Mouse (Mus musculus): ENCODE measurements around the gene Syt16. TPM values are rescaled to one million over a fixed set of nuclear protein-coding genes. Genes with fewer than 3 reads are reported as not detected.
A peak's percentile ranks its signal among the peaks of the same experiment; 100 is the strongest.

Gene Syt16
- polyA plus RNA-seq, 2 experiments: 0.04 TPM; not detected in 1

DNA sequence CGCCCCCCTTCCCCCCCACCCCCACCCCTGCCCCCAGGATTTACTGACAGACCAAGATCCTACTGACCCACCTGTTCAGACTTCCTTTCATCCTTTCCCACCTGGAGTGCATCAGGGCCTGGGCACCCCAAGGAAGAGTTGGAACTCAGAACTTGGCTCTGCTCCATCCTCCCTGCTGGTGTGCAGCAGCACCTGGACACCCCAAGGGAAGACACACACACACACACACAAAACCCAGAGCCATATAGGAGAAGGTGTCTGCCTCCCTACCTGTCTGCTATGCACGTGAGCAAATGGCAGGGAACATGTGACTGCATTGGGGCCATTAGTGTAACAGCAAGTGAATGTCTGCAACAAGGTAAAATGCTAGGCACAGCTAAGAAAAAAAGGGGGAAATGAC is 317.8 kb downstream of the Syt16 start:
- Histone ChIP-seq H3K27me3 (ENCODE audit: control insufficient read depth, insufficient read depth, low read length) (no peaks in the 10 kb centered on the region), H3K4me3 (ENCODE audit: insufficient read depth in 1 of 2, low read depth in 2 of 2, low read length in 2 of 2) (no peak overlapping the region), H3K27ac (no peak overlapping the region), H3K9me3 (ENCODE audit: control insufficient read depth, low read length) (no peaks in the 10 kb centered on the region), H3K4me2 (ENCODE audit: low read depth) (no peak overlapping the region), H3K36me3 (replicated peaks; ENCODE audit: control insufficient read depth, insufficient read depth, low read depth) (no peaks in the 10 kb centered on the region), H3K4me1 (replicated peaks; ENCODE audit: control insufficient read depth in 2 of 2, insufficient read depth in 2 of 2, low read length in 1 of 2) (no peaks in the 10 kb centered on the region), H3K9ac (replicated peaks) (no peak overlapping the region)
- no peak for TF ChIP-seq EP300 (IDR thresholded peaks at IDR 0.05; ENCODE audit: low read depth)
- no peak for TF ChIP-seq CTCF (IDR thresholded peaks at IDR 0.05; ENCODE audit: low read depth)
- DNase-seq (ENCODE audit: low read depth in 3 of 3, low spot score in 3 of 3): no peak
- no peak for ATAC-seq (ENCODE audit: insufficient read depth)
- WGBS (ENCODE audit: insufficient replicate concordance): 38% methylated on average over 2 of the region's 2 CpGs

DNA sequence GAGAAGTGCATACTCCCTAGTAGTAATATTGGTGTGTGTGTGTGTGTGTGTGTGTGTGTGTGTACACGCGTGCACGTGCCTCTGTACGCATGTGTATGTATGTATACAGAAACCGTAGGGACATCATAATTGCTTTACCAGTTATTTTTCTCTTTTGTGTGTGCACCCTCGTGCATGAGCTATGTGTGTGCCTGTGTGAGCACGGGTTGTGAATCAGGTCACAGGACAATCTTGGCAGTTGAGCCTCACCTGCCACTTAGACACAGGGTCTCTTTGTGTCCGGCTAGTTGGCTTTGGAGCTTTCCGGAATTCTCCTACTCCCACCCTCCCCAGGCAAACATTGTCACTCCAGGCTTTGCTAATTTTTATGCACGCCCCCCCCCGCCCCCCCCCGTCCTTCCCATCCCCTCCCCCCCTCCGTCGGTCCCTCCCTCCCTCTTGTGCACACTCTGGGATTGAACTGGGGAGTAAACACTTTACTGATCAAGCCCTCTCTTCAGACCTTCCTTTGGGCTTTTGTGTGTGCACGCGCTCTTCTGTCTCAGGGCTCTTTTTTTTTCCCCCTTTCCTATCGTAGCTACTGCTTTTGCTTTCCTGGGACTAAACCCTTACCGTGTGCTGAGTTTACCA is 319.0 kb downstream of the Syt16 start, which contains the start of gene Gm11042:
Gene Gm11042 (minus strand): TSS at position 51 of the 630 bp plus-strand sequence.
- no peak within 1 kb of the TSS for H3K9ac ChIP-seq (replicated peaks)
- 26% methylated on average over 17 of the region's 18 CpGs for WGBS (ENCODE audit: insufficient replicate concordance)
- no peaks in the 10 kb centered on the region for H3K27me3 ChIP-seq (ENCODE audit: control insufficient read depth, insufficient read depth, low read length)
- TF ChIP-seq CTCF (IDR thresholded peaks at IDR 0.05; ENCODE audit: low read depth) (no peak), EP300 (IDR thresholded peaks at IDR 0.05; ENCODE audit: low read depth) (no peak)
- peak within 1 kb of the TSS; percentile 53 for H3K4me2 ChIP-seq (ENCODE audit: low read depth)
- H3K36me3 ChIP-seq (replicated peaks; ENCODE audit: control insufficient read depth, insufficient read depth, low read depth): no peaks in the 10 kb centered on the region
- DNase-seq (ENCODE audit: low read depth in 3 of 3, low spot score in 3 of 3): no peak
- no peaks in the 10 kb centered on the region for H3K4me1 ChIP-seq (replicated peaks; ENCODE audit: control insufficient read depth in 2 of 2, insufficient read depth in 2 of 2, low read length in 1 of 2)
- no peak within 1 kb of the TSS for H3K27ac ChIP-seq
- H3K4me3 ChIP-seq (ENCODE audit: insufficient read depth in 1 of 2, low read depth in 2 of 2, low read length in 2 of 2): peak within 1 kb of the TSS; percentile 41 to 47
- no peaks in the 10 kb centered on the region for H3K9me3 ChIP-seq (ENCODE audit: control insufficient read depth, low read length)
- no peak for ATAC-seq (ENCODE audit: insufficient read depth)

DNA sequence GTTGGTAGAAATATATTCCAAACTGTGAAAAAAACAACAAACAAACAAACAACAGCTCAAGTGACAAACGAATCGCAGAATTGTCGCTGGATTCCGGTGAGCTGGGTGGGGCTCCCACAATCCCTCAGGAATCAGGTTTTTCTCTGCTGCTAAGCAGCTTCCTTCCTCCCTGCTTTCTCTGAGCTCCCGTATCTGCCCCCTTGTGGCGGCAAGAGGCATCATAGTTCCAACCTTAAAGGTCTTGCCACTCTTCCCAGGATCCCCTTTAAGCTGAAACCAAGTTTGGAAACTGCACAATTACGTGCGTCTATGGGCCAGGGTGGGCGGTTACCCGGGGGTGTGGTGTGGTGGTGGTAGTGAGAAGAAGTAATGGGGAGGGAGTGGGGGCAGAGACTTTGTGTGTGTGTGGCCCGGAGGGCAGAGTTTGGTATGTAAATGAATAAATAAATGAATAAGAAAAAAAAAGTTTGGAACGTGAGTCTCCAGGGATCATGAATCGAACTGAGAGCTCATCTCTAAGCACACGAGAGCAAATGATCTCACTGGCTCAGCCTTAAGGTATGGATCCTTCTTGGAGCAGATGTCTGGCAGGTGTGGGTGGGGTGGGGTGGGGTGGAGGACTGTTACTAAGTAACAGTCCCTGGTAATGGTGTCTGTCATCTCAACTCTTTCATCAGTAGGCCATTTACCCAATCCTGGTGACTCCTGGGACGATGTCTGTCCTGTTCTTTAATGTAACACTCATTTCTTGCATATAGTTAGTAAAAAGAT is 319.7 kb downstream of the Syt16 start:
- DNase-seq (ENCODE audit: low read depth in 3 of 3, low spot score in 3 of 3) (peak; percentile 7 to 17 (median 9)), ATAC-seq (ENCODE audit: insufficient read depth) (no peak)
- Histone ChIP-seq H3K4me3 (ENCODE audit: insufficient read depth in 1 of 2, low read depth in 2 of 2, low read length in 2 of 2) (peak overlapping the region; percentile 41 to 47), H3K36me3 (replicated peaks; ENCODE audit: control insufficient read depth, insufficient read depth, low read depth) (no peaks in the 10 kb centered on the region), H3K27me3 (ENCODE audit: control insufficient read depth, insufficient read depth, low read length) (no peaks in the 10 kb centered on the region), H3K4me1 (replicated peaks; ENCODE audit: control insufficient read depth in 2 of 2, insufficient read depth in 2 of 2, low read length in 1 of 2) (no peaks in the 10 kb centered on the region), H3K4me2 (ENCODE audit: low read depth) (peak overlapping the region; percentile 53), H3K27ac (no peak overlapping the region), H3K9me3 (ENCODE audit: control insufficient read depth, low read length) (no peaks in the 10 kb centered on the region), H3K9ac (replicated peaks) (no peak overlapping the region)
- TF ChIP-seq CTCF (IDR thresholded peaks at IDR 0.05; ENCODE audit: low read depth): peak; percentile 67
- TF ChIP-seq EP300 (IDR thresholded peaks at IDR 0.05; ENCODE audit: low read depth): no peak
- 12% methylated on average over 15 of the region's 15 CpGs for WGBS (ENCODE audit: insufficient replicate concordance)

DNA sequence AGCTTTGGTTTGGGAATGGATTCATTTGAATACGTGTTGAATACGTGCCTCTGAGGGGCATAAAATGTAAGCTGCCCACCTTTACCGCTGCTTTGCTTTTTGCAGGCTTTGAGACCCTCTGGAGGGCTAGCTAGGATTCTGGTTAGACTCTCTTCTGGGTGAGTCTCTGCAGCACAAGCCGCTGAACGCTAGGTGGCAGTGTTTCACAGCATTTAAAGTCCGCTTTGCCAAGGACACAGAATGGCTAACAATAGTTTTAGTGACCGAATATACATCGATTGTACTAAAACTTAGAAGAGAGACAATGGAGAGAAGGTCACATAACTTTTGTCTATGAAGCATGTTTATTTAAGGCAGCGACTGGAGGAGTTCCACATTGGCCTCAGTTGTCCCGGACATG is 322.9 kb downstream of the Syt16 start:
- H3K4me2 ChIP-seq (ENCODE audit: low read depth): no peak overlapping the region
- no peaks in the 10 kb centered on the region for H3K27me3 ChIP-seq (ENCODE audit: control insufficient read depth, insufficient read depth, low read length)
- H3K27ac ChIP-seq: no peak overlapping the region
- no peak overlapping the region for H3K9ac ChIP-seq (replicated peaks)
- WGBS (ENCODE audit: insufficient replicate concordance): 17% methylated on average over 10 of the region's 10 CpGs
- H3K36me3 ChIP-seq (replicated peaks; ENCODE audit: control insufficient read depth, insufficient read depth, low read depth): no peaks in the 10 kb centered on the region
- no peak overlapping the region for H3K4me3 ChIP-seq (ENCODE audit: insufficient read depth in 1 of 2, low read depth in 2 of 2, low read length in 2 of 2)
- H3K9me3 ChIP-seq (ENCODE audit: control insufficient read depth, low read length): no peaks in the 10 kb centered on the region
- H3K4me1 ChIP-seq (replicated peaks; ENCODE audit: control insufficient read depth in 2 of 2, insufficient read depth in 2 of 2, low read length in 1 of 2): no peaks in the 10 kb centered on the region
- TF ChIP-seq EP300 (IDR thresholded peaks at IDR 0.05; ENCODE audit: low read depth): no peak
- TF ChIP-seq CTCF (IDR thresholded peaks at IDR 0.05; ENCODE audit: low read depth): peak; percentile 81
- peak; percentile 5 to 26 (median 17) for DNase-seq (ENCODE audit: low read depth in 3 of 3, low spot score in 3 of 3)
- no peak for ATAC-seq (ENCODE audit: insufficient read depth)

DNA sequence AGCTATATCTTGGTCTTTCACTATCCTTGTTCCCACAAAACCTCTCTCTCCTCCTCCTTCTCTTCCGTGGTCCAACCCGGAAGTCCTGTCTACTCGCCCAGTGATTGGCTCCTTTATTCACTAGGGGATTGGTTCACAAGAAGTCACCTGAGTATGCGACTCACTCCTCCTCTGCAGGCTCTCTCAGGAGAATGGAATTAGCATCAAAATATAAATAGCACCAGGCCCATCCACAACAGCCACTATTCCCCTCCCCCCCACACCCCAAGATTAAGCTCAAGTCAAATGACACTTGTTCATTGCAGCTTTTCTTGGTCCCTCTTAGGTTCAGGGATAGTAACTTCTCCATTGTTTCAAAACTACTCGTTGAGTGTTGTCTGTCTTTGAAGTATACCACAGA is 324.5 kb downstream of the Syt16 start:
- Histone ChIP-seq H3K27ac (no peak overlapping the region), H3K4me2 (ENCODE audit: low read depth) (no peak overlapping the region), H3K4me3 (ENCODE audit: insufficient read depth in 1 of 2, low read depth in 2 of 2, low read length in 2 of 2) (no peak overlapping the region), H3K9me3 (ENCODE audit: control insufficient read depth, low read length) (no peaks in the 10 kb centered on the region), H3K36me3 (replicated peaks; ENCODE audit: control insufficient read depth, insufficient read depth, low read depth) (no peaks in the 10 kb centered on the region), H3K4me1 (replicated peaks; ENCODE audit: control insufficient read depth in 2 of 2, insufficient read depth in 2 of 2, low read length in 1 of 2) (no peaks in the 10 kb centered on the region), H3K9ac (replicated peaks) (no peak overlapping the region), H3K27me3 (ENCODE audit: control insufficient read depth, insufficient read depth, low read length) (no peaks in the 10 kb centered on the region)
- WGBS (ENCODE audit: insufficient replicate concordance): 62% methylated on average over 5 of the region's 5 CpGs
- no peak for TF ChIP-seq EP300 (IDR thresholded peaks at IDR 0.05; ENCODE audit: low read depth)
- ATAC-seq (ENCODE audit: insufficient read depth): no peak
- DNase-seq (ENCODE audit: low read depth in 3 of 3, low spot score in 3 of 3): no peak

Other genes starting within 250 kb of the Syt16 start
- 6.5 and 8.2 TPM in 2 replicates for gene Hif1a, start 96.3 kb upstream of the Syt16 start, polyA plus RNA-seq (2012; rRNA removed)
- 15.0 and 16.9 TPM in 2 replicates for gene Hif1a, start 96.3 kb upstream of the Syt16 start, polyA plus RNA-seq (2014; fragmentation: Nextera tagmentation; extraction: Ambion mirVana)
- gene Gm49321, start 60.0 kb upstream of the Syt16 start, polyA plus RNA-seq (2012; rRNA removed): not detected in 2 replicates
- gene Gm49321, start 60.0 kb upstream of the Syt16 start, polyA plus RNA-seq (2014; fragmentation: Nextera tagmentation; extraction: Ambion mirVana): 1.8 and 3.2 TPM in 2 replicates
- 1.8 and 3.3 TPM in 2 replicates for gene Snapc1, start 33.2 kb upstream of the Syt16 start, polyA plus RNA-seq (2012; rRNA removed)
- 3.5 and 5.8 TPM in 2 replicates for gene Snapc1, start 33.2 kb upstream of the Syt16 start, polyA plus RNA-seq (2014; fragmentation: Nextera tagmentation; extraction: Ambion mirVana)